Mouse (Mus musculus) midbrain, embryonic 13.5 days (tissue): Measurements from ENCODE around the gene Bco2. TPM values are rescaled to one million over a fixed set of nuclear protein-coding genes. Genes with fewer than 3 reads are reported as not detected.

ENCODE experiments used
- ATAC-seq: fragments of 200-750 bp; cut with Nextera tagmentation; 2 replicates; pipeline ENCODE4 v1.8.0; 2017; ENCODE audit warnings: mild to moderate bottlenecking, moderate TSS enrichment, moderate library complexity
- H3K27ac ChIP-seq: fragments of 300-500 bp; sonication (generic); 2 replicates; pipeline ENCODE4 v1.5.1; 2015; ENCODE audit warnings: inconsistent platforms, mild to moderate bottlenecking, moderate library complexity
- H3K27me3 ChIP-seq: fragments of 300-500 bp; sonication (generic); 2 replicates; pipeline ENCODE4 v1.6.1; 2015; ENCODE audit warnings: mild to moderate bottlenecking, inconsistent platforms
- H3K36me3 ChIP-seq: fragments of 300-500 bp; sonication (generic); 2 replicates; pipeline ENCODE4 v1.6.1; 2015; ENCODE audit warnings: mild to moderate bottlenecking, inconsistent platforms
- H3K4me1 ChIP-seq: fragments of 300-500 bp; sonication (generic); replicated peaks from 2 replicates; pipeline ENCODE4 v1.6.1; 2015; ENCODE audit warnings: inconsistent platforms
- H3K4me2 ChIP-seq: fragments of 300-500 bp; sonication (generic); replicated peaks from 2 replicates; pipeline ENCODE4 v1.6.1; 2015; ENCODE audit warnings: moderate library complexity, mild to moderate bottlenecking, inconsistent platforms
- H3K4me3 ChIP-seq: fragments of 300-500 bp; sonication (generic); replicated peaks from 2 replicates; pipeline ENCODE4 v1.5.1; 2015; ENCODE audit warnings: mild to moderate bottlenecking, inconsistent platforms
- H3K9ac ChIP-seq: fragments of 300-500 bp; sonication (generic); replicated peaks from 2 replicates; pipeline ENCODE4 v1.6.1; 2015; ENCODE audit warnings: mild to moderate bottlenecking, inconsistent platforms
- H3K9me3 ChIP-seq: fragments of 300-500 bp; sonication (generic); 2 replicates; pipeline ENCODE4 v1.6.1; 2016; ENCODE audit warnings: mild to moderate bottlenecking, inconsistent platforms
- WGBS: fragments of 180-500 bp; shearing (Covaris S2); methylation state at CpG from one replicate; pipeline ENCODE4 v1.1.7; 2015; 5-methylcytosine and 5-hydroxymethylcytosine counted together
- polyA plus RNA-seq: library from polyadenylated mRNA; unstranded; fragments of >200 nt; fragmentation: Nextera tagmentation; extraction: Ambion mirVana; gene quantifications from 2 replicates; pipeline ENCODE4 v1.2.1, GENCODE M21; 2015

The Bco2 gene
- polyA plus RNA-seq, 1 experiment from 2014 or later, result 0.28 TPM

DNA sequence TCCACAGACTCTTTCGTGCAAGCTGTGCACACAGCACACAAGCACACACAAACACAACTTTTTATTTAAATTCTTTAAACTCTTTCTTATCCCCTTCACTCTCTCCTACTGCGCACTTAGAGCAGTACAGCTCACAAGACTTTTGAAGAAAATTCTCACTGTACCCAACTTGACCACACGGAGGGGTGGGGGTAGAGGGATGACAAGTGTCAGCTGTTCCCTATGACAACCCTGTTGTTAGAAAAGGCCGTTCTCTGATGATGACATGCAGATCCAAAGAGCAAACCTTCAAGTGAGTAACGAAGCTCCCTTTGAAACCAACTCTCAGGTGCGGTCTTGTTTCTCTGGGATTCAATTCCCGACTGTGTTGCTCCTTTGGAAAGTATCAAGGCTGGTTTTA, 27.1 kb downstream of the Bco2 start:
- Histone ChIP-seq H3K4me2 (peak overlapping the region; percentile 69), H3K9me3 (no peaks in the 10 kb centered on the region), H3K27me3 (no peaks in the 10 kb centered on the region), H3K36me3 (peaks cover 10% of the 10 kb centered on the region), H3K4me3 (peak overlapping the region; percentile 73), H3K27ac (no peak overlapping the region), H3K9ac (peak overlapping the region; percentile 74), H3K4me1 (peaks cover 15% of the 10 kb centered on the region)
- 48% methylated on average over 7 of the region's 7 CpGs for WGBS
- peak; percentile 25 for ATAC-seq

- H3K4me2 ChIP-seq, result no peak overlapping the region
- no peak overlapping the region for H3K9ac ChIP-seq
- ATAC-seq, result no peak
- no peaks in the 10 kb centered on the region for H3K9me3 ChIP-seq
- H3K27me3 ChIP-seq, result no peaks in the 10 kb centered on the region
- no peak overlapping the region for H3K4me3 ChIP-seq
- no peak overlapping the region for H3K27ac ChIP-seq
- H3K36me3 ChIP-seq, result peaks cover 15% of the 10 kb centered on the region
- peaks cover 15% of the 10 kb centered on the region for H3K4me1 ChIP-seq
- WGBS, result 87% methylated on average over 5 of the region's 5 CpGs
These were observed 29.4 kb downstream of the Bco2 start for GRCm38 (mm10) chr9:50525585-50525984.

GRCm38 (mm10) chr9:50524936-50525335, 30.0 kb downstream of the Bco2 start:
- H3K4me1 ChIP-seq, result peaks cover 15% of the 10 kb centered on the region
- no peaks in the 10 kb centered on the region for H3K27me3 ChIP-seq
- H3K4me2 ChIP-seq, result no peak overlapping the region
- WGBS, result 92% methylated on average over 5 of the region's 5 CpGs
- no peak overlapping the region for H3K27ac ChIP-seq
- H3K9ac ChIP-seq, result no peak overlapping the region
- peaks cover 17% of the 10 kb centered on the region for H3K36me3 ChIP-seq
- no peaks in the 10 kb centered on the region for H3K9me3 ChIP-seq
- ATAC-seq, result no peak
- H3K4me3 ChIP-seq, result no peak overlapping the region

GRCm38 (mm10) chr9:50522574-50522973, 32.4 kb downstream of the Bco2 start:
- no peaks in the 10 kb centered on the region for H3K27me3 ChIP-seq
- no peak overlapping the region for H3K4me2 ChIP-seq
- no peak overlapping the region for H3K4me3 ChIP-seq
- H3K9ac ChIP-seq, result no peak overlapping the region
- peaks cover 17% of the 10 kb centered on the region for H3K36me3 ChIP-seq
- no peaks in the 10 kb centered on the region for H3K9me3 ChIP-seq
- 81% methylated on average over 5 of the region's 5 CpGs for WGBS
- no peak overlapping the region for H3K27ac ChIP-seq
- peaks cover 9% of the 10 kb centered on the region for H3K4me1 ChIP-seq
- ATAC-seq, result no peak

DNA sequence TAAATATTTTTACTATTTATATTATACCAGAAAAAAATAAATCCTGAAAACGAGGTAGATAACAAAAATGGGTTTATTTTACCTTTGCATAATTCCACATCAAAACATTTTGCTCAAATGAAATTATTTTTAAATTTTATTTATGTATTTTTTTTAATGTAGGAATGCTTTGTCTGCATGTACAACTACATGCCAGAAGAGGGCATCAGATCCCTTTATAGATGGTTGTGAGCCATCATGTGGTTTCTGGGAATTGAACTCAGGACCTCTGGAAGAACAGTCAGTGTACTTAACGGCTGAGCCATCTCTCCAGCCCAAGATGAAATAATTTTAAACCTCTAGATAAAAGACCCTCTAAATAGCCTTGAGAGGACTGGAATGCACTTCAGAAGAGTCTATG, 33.4 kb downstream of the Bco2 start:
- H3K4me1 ChIP-seq, result peaks cover under 1% of the 10 kb centered on the region; the same call in 1 of the 2 replicates
- ATAC-seq, result no peak

GRCm38 (mm10) chr9:50520748-50521147, 34.2 kb downstream of the Bco2 start:
- H3K4me2 ChIP-seq, result no peak overlapping the region
- no peaks in the 10 kb centered on the region for H3K4me1 ChIP-seq
- H3K9ac ChIP-seq, result no peak overlapping the region
- 88% methylated on average over 6 of the region's 6 CpGs for WGBS
- no peak for ATAC-seq
- no peaks in the 10 kb centered on the region for H3K9me3 ChIP-seq
- no peak overlapping the region for H3K27ac ChIP-seq
- peaks cover 17% of the 10 kb centered on the region for H3K36me3 ChIP-seq
- no peaks in the 10 kb centered on the region for H3K27me3 ChIP-seq
- no peak overlapping the region for H3K4me3 ChIP-seq

More for the DNA sequence above, 33.4 kb downstream of the Bco2 start:
- H3K9ac ChIP-seq, result no peak overlapping the region
- 65% methylated on average over 2 of the region's 2 CpGs for WGBS
- no peak overlapping the region for H3K27ac ChIP-seq
- H3K4me2 ChIP-seq, result no peak overlapping the region
- no peaks in the 10 kb centered on the region for H3K9me3 ChIP-seq
- H3K4me3 ChIP-seq, result no peak overlapping the region
- peaks cover 17% of the 10 kb centered on the region for H3K36me3 ChIP-seq
- no peaks in the 10 kb centered on the region for H3K27me3 ChIP-seq

- Histone ChIP-seq H3K27ac (no peak overlapping the region), H3K4me1 (no peaks in the 10 kb centered on the region), H3K36me3 (peaks cover 7% of the 10 kb centered on the region; the same call in 1 of the 2 replicates), H3K27me3 (no peaks in the 10 kb centered on the region), H3K4me2 (no peak overlapping the region), H3K4me3 (no peak overlapping the region), H3K9me3 (no peaks in the 10 kb centered on the region), H3K9ac (no peak overlapping the region)
- ATAC-seq, result no peak
- 17% methylated on average over 2 of the region's 2 CpGs for whole genome bisulfite sequencing
These were observed 36.2 kb downstream of the Bco2 start for GRCm38 (mm10) chr9:50518781-50519180.

DNA sequence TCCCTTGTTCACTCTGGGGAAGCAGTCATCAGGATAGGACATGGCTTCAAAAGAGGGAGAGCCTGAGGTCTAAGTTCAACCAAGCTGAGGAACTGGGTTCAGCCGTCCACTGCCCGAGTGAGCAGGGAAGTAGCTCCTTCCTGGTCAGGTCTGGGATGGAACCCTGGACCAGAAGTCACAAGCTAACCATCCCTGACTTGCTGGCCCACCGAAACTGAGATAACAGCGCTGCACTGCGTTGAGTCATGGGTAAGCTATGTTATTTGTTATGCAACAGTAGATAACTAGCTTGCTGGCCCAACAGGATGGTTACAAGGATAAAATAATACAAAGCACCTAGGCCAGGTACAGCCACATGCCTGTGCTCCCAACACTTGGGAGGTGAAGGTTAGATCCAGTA, 39.5 kb downstream of the Bco2 start:
- ATAC-seq, result no peak
- Histone ChIP-seq H3K36me3 (peaks cover under 1% of the 10 kb centered on the region; the same call in 1 of the 2 replicates), H3K9me3 (no peaks in the 10 kb centered on the region), H3K27ac (no peak overlapping the region), H3K4me3 (no peak overlapping the region), H3K27me3 (no peaks in the 10 kb centered on the region), H3K4me2 (no peak overlapping the region), H3K9ac (no peak overlapping the region), H3K4me1 (no peaks in the 10 kb centered on the region)
- WGBS, result 94% methylated on average over 5 of the region's 5 CpGs

- Histone ChIP-seq H3K36me3 (no peaks in the 10 kb centered on the region), H3K4me2 (no peak overlapping the region), H3K27me3 (no peaks in the 10 kb centered on the region), H3K9me3 (no peaks in the 10 kb centered on the region), H3K4me1 (no peaks in the 10 kb centered on the region), H3K4me3 (no peak overlapping the region), H3K9ac (no peak overlapping the region), H3K27ac (no peak overlapping the region)
- WGBS, result 83% methylated on average over 7 of the region's 7 CpGs
- no peak for ATAC-seq
These were observed 47.4 kb downstream of the Bco2 start for GRCm38 (mm10) chr9:50507570-50507969.

DNA sequence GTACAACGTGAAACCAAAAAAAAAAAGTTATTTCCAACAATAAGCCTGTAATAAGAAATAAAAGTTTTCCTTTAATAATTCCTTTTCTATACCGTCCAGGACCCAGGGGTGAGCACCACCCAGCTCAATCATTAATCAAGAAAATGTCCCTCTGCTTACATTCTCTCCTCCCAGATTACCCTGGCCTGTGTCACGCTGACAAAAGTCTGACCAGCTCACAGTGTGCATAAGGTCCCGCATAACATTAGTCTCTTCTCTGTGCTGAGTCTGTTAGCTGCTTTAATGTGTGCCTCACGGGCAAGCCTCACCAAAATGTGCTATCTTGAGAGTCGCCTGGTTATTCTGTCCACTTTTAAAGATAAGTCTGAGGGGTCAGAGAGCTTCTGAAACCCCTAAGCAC, 49.6 kb downstream of the Bco2 start:
- H3K9me3 ChIP-seq, result no peaks in the 10 kb centered on the region
- H3K4me1 ChIP-seq, result peaks cover 6% of the 10 kb centered on the region; the same call in 1 of the 2 replicates
- H3K4me2 ChIP-seq, result no peak overlapping the region
- H3K27ac ChIP-seq, result no peak overlapping the region
- no peaks in the 10 kb centered on the region for H3K36me3 ChIP-seq
- no peak overlapping the region for H3K9ac ChIP-seq
- no peaks in the 10 kb centered on the region for H3K27me3 ChIP-seq
- WGBS, result 62% methylated on average over 6 of the region's 6 CpGs
- ATAC-seq, result no peak
- no peak overlapping the region for H3K4me3 ChIP-seq

DNA sequence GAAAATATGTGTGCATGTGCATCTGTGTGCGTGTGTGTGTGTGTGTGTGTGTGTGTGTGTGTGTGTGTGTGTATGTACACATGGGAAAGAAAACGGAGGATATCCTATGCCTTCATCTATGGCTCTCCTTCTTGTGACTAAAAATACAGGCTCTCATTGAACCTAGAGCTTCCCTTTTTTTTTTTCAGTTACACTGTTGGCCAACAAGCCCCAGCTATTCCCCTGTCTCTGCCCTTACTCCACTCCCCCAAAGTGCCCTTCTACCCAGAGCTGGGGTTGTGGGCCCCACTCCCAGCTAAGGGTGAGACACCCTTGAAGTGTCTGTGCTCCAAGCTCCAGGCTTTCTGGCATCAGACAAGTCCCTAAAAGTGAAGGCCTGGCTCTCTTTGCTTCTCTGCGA, 52.0 kb downstream of the Bco2 start:
- Histone ChIP-seq H3K4me3 (no peak overlapping the region), H3K36me3 (no peaks in the 10 kb centered on the region), H3K4me2 (no peak overlapping the region), H3K27ac (no peak overlapping the region), H3K4me1 (peaks cover 6% of the 10 kb centered on the region; the same call in 1 of the 2 replicates), H3K27me3 (no peaks in the 10 kb centered on the region), H3K9ac (no peak overlapping the region), H3K9me3 (no peaks in the 10 kb centered on the region)
- no peak for ATAC-seq
- WGBS, result 89% methylated on average over 3 of the region's 3 CpGs

GRCm38 (mm10) chr9:50500974-50501501, 53.9 kb downstream of the Bco2 start:
- H3K4me2 ChIP-seq, result peak overlapping the region; percentile 54
- peak; percentile 83 for ATAC-seq
- peak overlapping the region; percentile 33 for H3K4me3 ChIP-seq
- H3K9me3 ChIP-seq, result no peaks in the 10 kb centered on the region
- H3K4me1 ChIP-seq, result peaks cover 18% of the 10 kb centered on the region
- peak overlapping the region; percentile 63; the same call in 1 of the 2 replicates for H3K27ac ChIP-seq
- WGBS, result 34% methylated on average over 14 of the region's 14 CpGs
- peak overlapping the region; percentile 59 for H3K9ac ChIP-seq
- H3K36me3 ChIP-seq, result no peaks in the 10 kb centered on the region
- H3K27me3 ChIP-seq, result no peaks in the 10 kb centered on the region

GRCm38 (mm10) chr9:50500467-50500973, 54.5 kb downstream of the Bco2 start:
- WGBS, result 70% methylated on average over 15 of the region's 15 CpGs
- Histone ChIP-seq H3K27me3 (no peaks in the 10 kb centered on the region), H3K4me3 (peak overlapping the region; percentile 33), H3K27ac (peak overlapping the region; percentile 63; the same call in 1 of the 2 replicates), H3K9me3 (no peaks in the 10 kb centered on the region), H3K36me3 (no peaks in the 10 kb centered on the region), H3K4me2 (peak overlapping the region; percentile 54), H3K4me1 (peaks cover 23% of the 10 kb centered on the region), H3K9ac (peak overlapping the region; percentile 59)
- ATAC-seq, result no peak
